Mouse (Mus musculus) ES-E14 (cell line): Measurements from ENCODE around the gene Epas1.

Experiments
- HCFC1 ChIP-seq: IDR thresholded peaks from 2 replicates; pipeline ENCODE4 v1.6.1; 2012; ENCODE audit warnings: low read length, inconsistent platforms, borderline replicate concordance; ENCODE audit not compliant: insufficient read depth
- MAFK ChIP-seq: IDR thresholded peaks from 2 replicates; pipeline ENCODE4 v1.6.1; 2014; ENCODE audit warnings: mild to moderate bottlenecking, low read depth, low read length, inconsistent platforms; ENCODE audit not compliant: insufficient read depth
- ZNF384 ChIP-seq: IDR thresholded peaks from 2 replicates; pipeline ENCODE4 v1.6.1; 2012; ENCODE audit warnings: low read depth, low read length, inconsistent platforms

- TF ChIP-seq HCFC1 (no peak), ZNF384 (no peak), MAFK (no peak)
These were observed 123.4 kb downstream of the Epas1 start for GRCm38 (mm10) chr17:86876940-86877339.
